ENCODE assay signal across 20 mouse cellular contexts in genomic region chrX:38591749-38592148, GRCm38 (mm10).
"Had no signal": no experiment of that assay in that cellular context is flagged by ENCODE, and none has a peak within 500 bp of the region (broad histone marks: within the 10 kb centered on the region; RNA-seq: fewer than 3 reads in every experiment).

No protein-coding gene starts in this region.

- H3K4me2 ChIP-seq: limb, embryonic 12.5 days; limb, embryonic 15.5 days; lung, embryonic 14.5 days; midbrain, embryonic 12.5 days; midbrain, embryonic 15.5 days; neural tube, embryonic 12.5 days; neural tube, embryonic 15.5 days had no signal

- H3K4me1 ChIP-seq: limb, embryonic 12.5 days; limb, embryonic 15.5 days; midbrain, embryonic 12.5 days; midbrain, embryonic 15.5 days; neural tube, embryonic 12.5 days; neural tube, embryonic 15.5 days had no signal

- H3K27me3 ChIP-seq: limb, embryonic 12.5 days; limb, embryonic 15.5 days; midbrain, embryonic 12.5 days; midbrain, embryonic 15.5 days; neural tube, embryonic 12.5 days; neural tube, embryonic 15.5 days had no signal

- H3K4me3 ChIP-seq: left cerebral cortex, adult 2 months; limb, embryonic 12.5 days; limb, embryonic 15.5 days; midbrain, embryonic 12.5 days; midbrain, embryonic 15.5 days; neural tube, embryonic 12.5 days; neural tube, embryonic 15.5 days had no signal

- H3K9ac ChIP-seq: limb, embryonic 12.5 days; limb, embryonic 15.5 days; lung, embryonic 14.5 days; midbrain, embryonic 12.5 days; midbrain, embryonic 15.5 days; neural tube, embryonic 12.5 days; neural tube, embryonic 15.5 days had no signal

- DNase-seq: kidney, adult 18-20 months; kidney, adult 9 months; kidney, postnatal 25 days; layer of hippocampus, postnatal 36 days; left cerebral cortex, postnatal 4 days; lung, embryonic 14.5 days; lung, postnatal 10 days; lung, postnatal 36 days; retina, postnatal 1 day; thymus, adult 18-20 months; thymus, postnatal 36 days had no signal

- H3K27ac ChIP-seq: left cerebral cortex, adult 2 months; limb, embryonic 12.5 days; limb, embryonic 15.5 days; midbrain, embryonic 12.5 days; midbrain, embryonic 15.5 days; neural tube, embryonic 12.5 days; neural tube, embryonic 15.5 days had no signal

- H3K9me3 ChIP-seq: limb, embryonic 12.5 days; limb, embryonic 15.5 days; midbrain, embryonic 12.5 days; midbrain, embryonic 15.5 days; neural tube, embryonic 12.5 days; neural tube, embryonic 15.5 days had no signal

- ATAC-seq: inflammation-experienced regulatory T-cells, adult 6 months; intestine, embryonic 16.5 days; midbrain, embryonic 15.5 days had no signal

- H3K36me3 ChIP-seq: limb, embryonic 12.5 days; limb, embryonic 15.5 days; midbrain, embryonic 12.5 days; midbrain, embryonic 15.5 days; neural tube, embryonic 12.5 days; neural tube, embryonic 15.5 days had no signal
